24 mouse cellular contexts compared by ENCODE assay signal in the genomic region with DNA sequence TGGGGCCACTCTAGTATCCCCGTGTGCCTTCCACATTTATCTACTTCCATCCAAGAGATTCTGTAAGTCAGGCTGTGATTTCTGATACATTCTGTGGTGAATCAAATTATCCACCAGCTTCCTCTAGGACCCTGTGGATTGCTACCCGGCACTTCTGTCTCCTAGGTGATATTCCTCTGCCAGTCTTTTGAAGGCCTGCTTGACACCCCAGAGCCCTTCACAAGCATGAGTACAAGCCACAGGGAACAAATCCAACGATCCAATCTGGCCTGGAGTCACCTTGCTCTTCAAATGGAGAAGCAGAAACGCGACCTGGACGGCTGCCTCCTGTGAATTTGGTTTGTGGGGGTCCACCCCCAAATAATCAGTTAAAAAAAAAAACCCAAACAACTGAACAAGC. TPM values are rescaled to one million over a fixed set of nuclear protein-coding genes. Genes with fewer than 3 reads are reported as not detected.
A peak's percentile ranks its signal among the peaks of the same experiment; 100 is the strongest.
DNase-seq lines count a peak whose midpoint lies in the region; ATAC-seq lines count a peak whose summit lies in the region.
"Had no signal": no experiment of that assay in that cellular context is flagged by ENCODE, and none has a peak within 500 bp of the region (broad histone marks: within the 10 kb centered on the region; RNA-seq: fewer than 3 reads in every experiment).

No protein-coding gene starts in this region.

- H3K9me3 ChIP-seq in hindbrain, embryonic 14.5 days (ENCODE audit: control insufficient read depth, low read length) = no peaks in the 10 kb centered on the region
- H3K9me3 ChIP-seq in hindbrain, embryonic 11.5 days (ENCODE audit: control insufficient read depth, low read length) = no peaks in the 10 kb centered on the region
- H3K9me3 ChIP-seq: forebrain, embryonic 13.5 days; limb, embryonic 12.5 days; liver, embryonic 13.5 days; neural tube, embryonic 13.5 days had no signal

- H3K9ac ChIP-seq in hindbrain, embryonic 14.5 days = no peak overlapping the region
- H3K9ac ChIP-seq in hindbrain, embryonic 11.5 days (ENCODE audit: low read depth, low read length) = no peak overlapping the region
- H3K9ac ChIP-seq: forebrain, embryonic 13.5 days; limb, embryonic 12.5 days; liver, embryonic 13.5 days; neural tube, embryonic 13.5 days had no signal

- no peak overlapping the region for H3K4me3 ChIP-seq in hindbrain, embryonic 14.5 days (replicated peaks; ENCODE audit: low read length)
- no peak overlapping the region for H3K4me3 ChIP-seq in hindbrain, embryonic 11.5 days (ENCODE audit: low read depth, low read length)
- H3K4me3 ChIP-seq: forebrain, embryonic 13.5 days; limb, embryonic 12.5 days; liver, embryonic 13.5 days; neural tube, embryonic 13.5 days had no signal

- ATAC-seq in cerebellum, adult (ENCODE audit: insufficient number of reproducible peaks, low FRiP score, low TSS enrichment) = no peak
- ATAC-seq in hindbrain, embryonic 14.5 days (ENCODE audit: low FRiP score) = no peak
- no peak for ATAC-seq in hindbrain, embryonic 11.5 days (ENCODE audit: low FRiP score)
- ATAC-seq: forebrain, embryonic 13.5 days; hindbrain, embryonic 16.5 days had no signal

- no peak overlapping the region for H3K4me2 ChIP-seq in hindbrain, embryonic 14.5 days (replicated peaks)
- no peak overlapping the region for H3K4me2 ChIP-seq in hindbrain, embryonic 11.5 days (replicated peaks; ENCODE audit: low read depth, low read length)
- H3K4me2 ChIP-seq: forebrain, embryonic 13.5 days; limb, embryonic 12.5 days; liver, embryonic 13.5 days; neural tube, embryonic 13.5 days had no signal

- no peak overlapping the region for H3K27ac ChIP-seq in hindbrain, embryonic 14.5 days
- no peak overlapping the region for H3K27ac ChIP-seq in hindbrain, embryonic 11.5 days (ENCODE audit: low read depth, low read length)
- H3K27ac ChIP-seq: forebrain, embryonic 13.5 days; limb, embryonic 12.5 days; liver, embryonic 13.5 days; neural tube, embryonic 13.5 days; stomach, postnatal 0 days had no signal

- H3K36me3 ChIP-seq in hindbrain, embryonic 14.5 days (replicated peaks; ENCODE audit: control insufficient read depth, insufficient read depth) = no peaks in the 10 kb centered on the region
- H3K36me3 ChIP-seq in hindbrain, embryonic 11.5 days (ENCODE audit: control insufficient read depth, insufficient read depth, low read length) = no peaks in the 10 kb centered on the region
- H3K36me3 ChIP-seq: limb, embryonic 12.5 days; liver, embryonic 13.5 days; neural tube, embryonic 13.5 days had no signal

- WGBS in hindbrain, embryonic 14.5 days = 46% methylated on average over 6 of the region's 6 CpGs
- 66% methylated on average over 6 of the region's 6 CpGs for WGBS in hindbrain, embryonic 11.5 days

- DNase-seq in cerebellum, postnatal 14 days = peak; percentile 25 to 30
- DNase-seq in hindbrain, embryonic 14.5 days (ENCODE audit: low spot score) = peak; percentile 28
- DNase-seq in hindbrain, embryonic 11.5 days (ENCODE audit: low spot score) = no peak
- DNase-seq in urinary bladder, postnatal 10 days (ENCODE audit: low spot score) = peak; percentile 4
- no peak for DNase-seq in urinary bladder, postnatal 25 days (ENCODE audit: low spot score)
- DNase-seq in layer of hippocampus, adult 9-10 months (ENCODE audit: low spot score) = no peak
- DNase-seq in right cerebral cortex, postnatal 36 days (ENCODE audit: low spot score in 2 of 2) = no peak
- DNase-seq: adrenal gland, postnatal 36 days; cerebellum, adult 11-12 months; gastrocnemius, postnatal 14 days; heart, postnatal 36 days; kidney, adult 9 months; kidney, postnatal 14 days; layer of hippocampus, postnatal 36 days; liver, embryonic 13.5 days; lung, adult 2 months; lung, postnatal 14 days; right cerebral cortex, adult 18-20 months had no signal

- H3K4me1 ChIP-seq in hindbrain, embryonic 14.5 days (replicated peaks; ENCODE audit: control insufficient read depth, insufficient read depth, low read length) = no peaks in the 10 kb centered on the region
- H3K4me1 ChIP-seq in hindbrain, embryonic 11.5 days (replicated peaks; ENCODE audit: control insufficient read depth, insufficient read depth, low read length) = no peaks in the 10 kb centered on the region
- H3K4me1 ChIP-seq: forebrain, embryonic 13.5 days had no signal

- H3K27me3 ChIP-seq in hindbrain, embryonic 14.5 days (ENCODE audit: control insufficient read depth, insufficient read depth, low read length) = no peaks in the 10 kb centered on the region
- H3K27me3 ChIP-seq in hindbrain, embryonic 11.5 days (ENCODE audit: control insufficient read depth, insufficient read depth, low read length) = no peaks in the 10 kb centered on the region
- H3K27me3 ChIP-seq: forebrain, embryonic 13.5 days; limb, embryonic 12.5 days; liver, embryonic 13.5 days; neural tube, embryonic 13.5 days had no signal

RNA-seq across cellular contexts. Expression of a gene that starts 59.1 kb away (rescaled TPM):
- polyA plus RNA-seq in hindbrain, embryonic 14.5 days (2014; fragmentation: Nextera tagmentation; extraction: Ambion mirVana) = 8.1 and 9.2 TPM in 2 replicates
- 8.5 and 9.8 TPM in 2 replicates for polyA plus RNA-seq in hindbrain, embryonic 11.5 days (2014; fragmentation: Nextera tagmentation; extraction: Ambion mirVana)

Comparison
In these comparisons a context has a peak if more than half of its experiments do, and no peak if none do; other contexts are left out.
1. DNase-seq: peak in cerebellum, postnatal 14 days (2 of 2), hindbrain, embryonic 14.5 days (single experiment) and urinary bladder, postnatal 10 days (single experiment); none in hindbrain, embryonic 11.5 days (single experiment), urinary bladder, postnatal 25 days (single experiment), layer of hippocampus, adult 9-10 months (single experiment) and right cerebral cortex, postnatal 36 days (0 of 2).